Mouse (Mus musculus): ENCODE measurements around the gene Gm20388.
"Not testable (repeated sequence)": the region's sequence is repeated elsewhere in the genome, so short reads cannot be mapped to it uniquely, and the experiment has no call there.

The Gm20388 gene

GRCm38 (mm10) chr8:121396151-121396550 lies 1485.5 kb downstream of the Gm20388 start:
- DNase-seq (ENCODE audit: low spot score), result no peak

GRCm38 (mm10) chr8:121397201-121397698 lies 1486.6 kb downstream of the Gm20388 start:
- no peak for DNase-seq (ENCODE audit: low spot score)

- no peak for DNase-seq (ENCODE audit: low spot score)
Measured at GRCm38 (mm10) chr8:121398081-121398480, 1487.4 kb downstream of the Gm20388 start.

- DNase-seq (ENCODE audit: low spot score), result no peak
Measured at GRCm38 (mm10) chr8:121398724-121399123, 1488.1 kb downstream of the Gm20388 start.

- DNase-seq (ENCODE audit: low spot score), result no peak
Measured at GRCm38 (mm10) chr8:121399173-121399572, 1488.5 kb downstream of the Gm20388 start.

DNA sequence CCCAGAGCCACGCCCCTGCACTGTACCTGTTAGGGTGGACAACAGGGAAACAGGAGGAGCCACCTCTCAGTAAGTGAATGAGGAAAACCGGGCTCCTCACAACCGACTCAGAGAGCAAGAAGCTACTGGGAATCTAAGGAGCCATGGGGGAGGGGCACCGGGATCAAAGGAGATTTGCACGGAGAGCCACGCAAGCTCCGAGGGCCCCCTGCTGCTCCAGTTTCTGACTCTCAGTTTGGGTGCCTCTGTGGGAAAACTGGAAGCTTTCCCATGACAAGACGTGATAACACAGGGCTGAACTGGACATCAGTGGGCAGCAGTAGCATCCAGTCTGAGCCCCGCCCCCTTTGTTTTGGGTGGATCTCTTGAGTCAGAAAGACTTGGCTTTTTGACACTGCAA lies 1489.9 kb downstream of the Gm20388 start:
- no peak for DNase-seq (ENCODE audit: low spot score)

- no peak for DNase-seq (ENCODE audit: low spot score)
Measured at GRCm38 (mm10) chr8:121403821-121404220, 1493.2 kb downstream of the Gm20388 start.

DNA sequence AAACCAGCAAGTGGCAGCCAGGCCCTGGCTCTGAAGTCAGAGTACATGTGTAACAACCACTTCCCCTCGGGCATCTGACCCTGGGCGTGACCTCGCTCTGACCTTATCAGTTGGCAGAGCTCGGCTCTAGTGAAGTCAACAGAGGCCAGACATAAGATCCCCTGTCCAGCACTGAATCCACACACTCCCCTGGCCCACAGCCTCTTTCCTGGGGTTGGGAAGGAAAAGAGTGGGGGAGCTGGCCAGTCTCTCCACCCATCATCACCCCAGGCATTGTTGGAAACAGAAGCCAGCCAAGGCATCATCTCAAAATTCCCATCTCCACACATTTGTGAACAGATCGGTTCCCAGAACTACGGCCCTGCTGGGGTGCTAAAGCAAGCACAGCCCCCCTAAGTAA lies 1507.4 kb downstream of the Gm20388 start:
- DNase-seq (ENCODE audit: low spot score), result no peak

GRCm38 (mm10) chr8:121419551-121419950 lies 1508.9 kb downstream of the Gm20388 start:
- DNase-seq (ENCODE audit: low spot score), result no peak

GRCm38 (mm10) chr8:121421009-121421408 lies 1510.4 kb downstream of the Gm20388 start:
- no peak for DNase-seq (ENCODE audit: low spot score)

- no peak for DNase-seq (ENCODE audit: low spot score)
Measured at GRCm38 (mm10) chr8:121424080-121424479, 1513.4 kb downstream of the Gm20388 start.

- DNase-seq (ENCODE audit: low spot score), result no peak
Measured at GRCm38 (mm10) chr8:121424600-121424999, 1514.0 kb downstream of the Gm20388 start.

DNA sequence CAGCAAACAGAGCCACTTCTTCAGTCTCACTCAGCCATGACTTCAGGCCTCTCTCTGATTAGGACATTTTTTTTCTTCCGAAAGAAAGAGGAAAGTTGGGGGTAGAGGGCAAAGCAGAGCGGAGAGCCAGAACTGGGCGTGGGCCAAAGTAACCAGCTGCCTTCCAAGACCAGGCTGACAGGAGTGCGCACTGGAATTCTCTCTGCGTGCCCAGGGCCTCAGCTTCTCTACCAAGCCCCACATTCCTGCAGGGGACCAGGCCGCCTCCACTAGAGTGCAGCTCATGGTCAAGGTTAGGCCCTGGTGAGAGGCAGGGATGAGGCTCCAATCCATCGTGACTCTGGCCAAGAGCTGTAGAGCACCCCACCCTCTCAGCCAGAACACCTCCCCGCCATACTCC lies 1520.9 kb downstream of the Gm20388 start:
- DNase-seq (ENCODE audit: low spot score), result no peak

GRCm38 (mm10) chr8:121433466-121433865 lies 1522.8 kb downstream of the Gm20388 start:
- no peak for DNase-seq (ENCODE audit: low spot score)

- peak; percentile 58 for DNase-seq (ENCODE audit: low spot score)
Measured at GRCm38 (mm10) chr8:121436656-121437055, 1526.0 kb downstream of the Gm20388 start.

DNA sequence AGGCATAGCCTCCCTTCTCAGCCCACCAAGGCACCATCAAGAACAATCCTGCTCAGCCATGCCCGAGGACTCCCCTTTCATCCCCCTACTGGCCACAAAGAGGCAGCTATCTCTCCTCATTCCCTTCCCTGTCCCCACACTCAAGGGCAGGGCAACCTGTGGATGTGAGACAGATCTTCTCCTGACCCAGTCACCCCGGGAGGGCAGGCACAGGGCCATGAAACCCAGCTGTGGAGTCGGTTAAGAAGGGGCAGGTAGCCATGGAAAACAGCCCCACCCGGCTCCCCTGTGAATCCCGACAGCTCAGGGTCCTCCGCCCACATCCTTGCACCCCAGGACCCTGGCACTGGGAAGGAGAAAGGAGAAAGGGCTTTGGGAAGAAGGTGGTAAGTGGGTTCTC lies 1526.9 kb downstream of the Gm20388 start:
- no peak for DNase-seq (ENCODE audit: low spot score)

DNA sequence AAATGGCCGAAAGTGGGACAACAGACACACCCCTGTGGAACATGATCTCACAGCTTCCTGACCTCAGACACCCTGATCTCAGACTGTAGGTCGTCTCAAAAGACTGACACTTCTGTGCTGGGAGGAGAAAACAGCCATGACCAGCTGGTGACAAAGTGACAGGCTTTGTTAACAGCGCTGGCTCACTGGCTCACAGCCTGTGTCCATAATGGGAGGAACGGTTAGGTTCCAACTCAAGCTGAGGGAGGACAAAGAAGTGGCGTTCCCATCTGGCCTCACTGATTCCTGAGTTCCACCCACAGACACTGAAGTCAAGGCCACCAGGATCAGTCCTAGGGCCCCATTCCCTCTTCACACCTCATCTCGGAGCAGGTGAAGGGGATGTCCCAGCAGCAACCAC lies 1527.5 kb downstream of the Gm20388 start:
- no peak for DNase-seq (ENCODE audit: low spot score)

GRCm38 (mm10) chr8:121439351-121439750 lies 1528.7 kb downstream of the Gm20388 start:
- DNase-seq (ENCODE audit: low spot score), result no peak

- DNase-seq (ENCODE audit: low spot score), result no peak
Measured at GRCm38 (mm10) chr8:121443361-121443760, 1532.7 kb downstream of the Gm20388 start.

GRCm38 (mm10) chr8:121444521-121444920 lies 1533.9 kb downstream of the Gm20388 start:
- not testable (repeated sequence) for DNase-seq (ENCODE audit: low spot score)

GRCm38 (mm10) chr8:121445027-121445471 lies 1534.4 kb downstream of the Gm20388 start:
- peak; percentile 30 for DNase-seq (ENCODE audit: low spot score)

DNA sequence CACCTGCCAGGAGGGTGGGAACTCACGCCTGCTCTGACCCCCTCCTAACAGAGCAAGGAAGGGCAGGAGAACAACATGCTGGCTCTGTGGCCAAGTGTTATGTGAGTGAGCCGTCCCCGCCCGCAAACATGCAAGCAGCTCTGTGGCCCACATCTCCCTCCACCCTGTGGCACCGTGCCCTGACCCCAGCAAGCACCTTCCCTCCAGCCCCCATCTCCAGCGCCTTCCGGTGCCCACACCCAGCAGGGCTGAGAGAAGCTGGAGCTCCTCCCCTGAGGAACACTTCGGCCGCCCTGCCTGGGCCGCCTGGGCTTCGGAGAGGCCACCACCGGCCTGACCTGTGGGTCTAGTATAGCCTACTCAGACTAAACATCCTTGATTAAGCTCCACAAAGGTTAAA lies 1535.5 kb downstream of the Gm20388 start:
- no peak for DNase-seq (ENCODE audit: low spot score)

DNA sequence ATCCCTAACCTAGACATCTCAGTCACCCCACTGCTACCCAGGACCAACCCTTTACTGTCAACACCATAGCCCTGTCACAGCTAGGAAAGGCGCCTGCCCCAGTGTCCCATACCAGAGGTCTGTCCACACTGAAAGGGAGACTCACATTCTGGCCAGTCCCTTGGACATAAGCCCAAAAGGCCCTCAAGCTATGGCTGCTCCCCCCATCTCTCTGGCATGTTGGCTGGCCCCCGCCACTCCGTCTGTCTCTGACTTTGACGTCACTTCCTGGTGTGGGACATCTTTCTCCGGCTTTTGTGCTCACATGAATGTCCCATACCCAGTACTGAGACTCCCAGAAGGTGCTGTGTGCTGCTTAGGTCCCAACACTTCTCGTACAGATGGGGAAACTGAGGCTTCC lies 1536.2 kb downstream of the Gm20388 start:
- DNase-seq (ENCODE audit: low spot score), result no peak

DNA sequence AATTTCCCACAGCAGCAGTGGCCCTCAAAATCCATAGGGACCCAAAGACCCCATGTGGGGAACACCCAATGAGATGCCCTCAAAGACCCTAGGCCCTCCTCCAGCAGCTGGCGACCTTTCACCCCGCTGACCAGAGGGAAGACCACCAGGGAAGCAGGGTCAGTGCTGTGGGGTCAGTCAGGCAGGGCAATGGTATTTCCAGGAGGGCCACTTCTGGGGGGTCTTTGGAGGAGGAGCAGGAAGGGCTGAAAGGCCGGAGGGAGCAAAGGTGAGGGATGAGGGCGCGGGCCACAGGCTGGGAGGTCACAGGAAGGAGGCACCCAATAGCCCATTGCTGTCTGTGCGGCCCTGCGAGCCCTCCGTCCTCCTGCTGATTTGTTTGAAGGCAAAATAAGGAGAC lies 1539.6 kb downstream of the Gm20388 start:
- DNase-seq (ENCODE audit: low spot score), result no peak

Data from MN1 (cell line).